Mouse (Mus musculus) MEL-GATA-1-ER (cell line): ENCODE results near the gene Gpr62.

Source experiments
- DNase-seq: peaks from one replicate; pipeline ENCODE4 v3.0.0-alpha.2; 2012; ENCODE audit warnings: low read depth; ENCODE audit errors: extremely low read depth

Gpr62 gene

DNA sequence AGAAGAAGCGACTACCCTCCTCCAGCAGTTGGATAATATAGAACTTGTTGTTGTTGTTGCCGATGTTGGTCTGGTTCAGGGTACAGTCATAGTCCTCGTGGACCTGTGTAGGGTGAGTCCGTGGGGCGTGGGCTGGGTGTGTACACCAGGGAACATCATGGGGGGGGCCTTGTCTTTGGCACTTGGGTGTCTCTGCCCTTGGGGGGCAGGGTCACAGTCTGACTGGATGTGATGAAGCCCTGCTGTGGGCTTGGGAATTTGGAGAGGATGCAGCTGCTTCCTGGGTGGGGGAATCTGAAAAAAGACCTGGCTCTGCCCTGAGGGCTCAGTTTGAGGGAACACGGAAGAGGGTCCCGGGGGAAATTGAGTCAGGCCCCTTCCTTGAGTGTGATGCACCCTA lies 9.3 kb upstream of the Gpr62 start:
- DNase-seq = no peak

DNA sequence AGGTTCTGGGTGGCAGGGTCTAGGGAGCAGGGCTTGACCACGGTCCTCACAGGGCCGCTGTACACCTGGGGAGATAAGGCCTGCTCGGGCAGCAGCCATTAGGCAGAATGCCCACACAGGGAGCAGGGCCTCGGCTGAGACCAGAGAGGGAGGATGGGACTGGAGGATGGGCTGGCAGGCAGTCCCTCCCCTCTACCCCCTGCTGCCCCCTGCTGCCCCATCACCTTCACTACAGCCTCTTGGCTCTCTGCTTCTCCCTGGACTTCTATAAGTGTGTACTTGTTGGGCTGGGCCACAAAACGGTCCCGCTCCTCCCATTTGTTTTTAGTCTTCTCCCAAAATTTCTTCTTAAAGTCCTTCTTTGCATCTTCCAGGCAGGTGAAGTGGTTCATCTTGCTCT lies 8.7 kb upstream of the Gpr62 start:
- peak; percentile 67 for DNase-seq

DNA sequence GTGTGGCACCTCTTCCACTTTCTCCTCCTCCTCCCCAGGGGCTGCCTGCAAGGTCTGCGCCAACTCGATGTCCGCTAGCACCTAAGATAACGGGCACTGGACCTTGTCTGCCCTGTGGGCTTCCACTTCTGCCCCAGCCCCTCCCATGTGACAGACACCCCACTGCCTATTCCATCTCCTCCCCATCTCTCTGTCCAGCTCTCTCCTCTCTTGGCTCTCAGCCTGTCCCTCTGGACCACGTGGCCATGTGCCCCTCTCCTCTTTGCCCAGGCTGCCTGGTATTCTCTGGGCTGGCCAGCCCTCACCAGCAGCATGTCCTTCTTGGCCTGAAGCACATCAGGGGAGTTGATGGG lies 8.0 kb upstream of the Gpr62 start:
- DNase-seq = no peak

DNA sequence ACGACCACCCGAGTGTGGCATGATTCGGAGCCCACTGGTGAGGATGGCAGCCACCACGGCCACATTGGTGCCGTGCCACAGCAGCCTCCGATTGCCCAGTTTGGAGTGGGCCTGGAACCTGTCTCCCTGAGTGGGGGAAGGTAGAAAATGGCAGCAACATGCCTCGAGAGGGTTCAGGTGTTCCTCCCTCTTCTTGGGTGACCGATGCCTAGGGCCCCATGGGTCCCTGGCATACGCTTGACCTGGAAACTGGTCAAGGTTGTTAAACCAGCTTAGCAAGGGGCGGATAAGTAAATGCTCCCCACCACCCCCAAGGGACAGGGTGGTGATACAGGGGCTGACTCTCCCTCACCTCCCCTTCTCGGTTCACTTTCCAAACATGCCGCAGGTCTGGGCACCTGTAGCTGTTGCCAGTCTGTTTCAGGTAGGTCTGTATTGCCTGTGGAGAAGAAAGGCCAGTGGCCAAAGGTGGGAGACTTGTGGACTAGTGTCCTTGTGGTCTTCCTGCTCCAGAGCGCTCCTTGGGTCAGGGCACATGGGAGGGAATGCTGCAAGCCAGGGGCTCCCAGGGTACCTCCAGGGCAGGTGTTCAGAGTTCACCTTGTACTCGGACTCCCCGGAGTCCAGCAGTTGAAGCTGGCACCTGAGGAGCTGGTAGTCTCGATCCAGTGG lies 7.5 kb upstream of the Gpr62 start:
- DNase-seq = no peak

DNA sequence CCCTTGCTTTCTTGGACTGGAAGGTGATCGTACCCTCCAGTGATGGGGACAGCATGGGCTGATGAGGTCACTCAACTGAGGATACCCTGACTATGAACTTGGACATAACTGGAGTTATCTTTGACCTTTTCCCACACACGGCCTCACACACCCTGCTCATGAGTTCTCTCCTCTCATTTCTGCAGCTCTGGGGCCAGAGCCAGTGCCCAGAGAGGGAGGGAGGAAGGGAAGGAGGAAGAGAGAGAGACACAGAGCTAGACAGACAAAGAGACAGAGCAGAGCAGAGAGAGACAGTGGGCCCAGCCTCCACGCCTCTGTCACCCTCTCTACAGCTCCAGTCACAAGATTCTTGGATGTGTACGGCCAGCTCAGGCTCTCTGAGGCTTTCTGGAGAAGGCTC lies 6.6 kb upstream of the Gpr62 start:
- DNase-seq = no peak

DNA sequence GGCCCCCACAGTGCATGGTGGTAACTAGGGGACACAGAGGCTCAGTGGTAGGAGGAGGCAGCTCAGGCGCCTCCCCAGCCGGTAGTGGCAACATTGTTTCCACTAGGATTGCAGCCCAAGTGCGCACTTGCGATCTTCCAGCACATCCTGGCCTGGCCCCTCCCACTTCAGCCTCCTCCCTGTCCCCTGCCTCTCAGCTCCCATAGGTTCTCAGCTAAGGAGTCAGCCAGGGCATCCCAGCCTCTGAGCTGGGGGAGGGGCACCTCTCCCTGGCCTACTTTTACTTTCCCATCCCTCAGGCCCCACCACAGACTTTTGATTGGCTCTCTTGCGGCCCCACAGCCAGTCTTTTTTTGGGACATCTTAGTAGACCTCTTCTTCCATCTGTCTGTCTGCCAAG lies 6.2 kb upstream of the Gpr62 start:
- no peak for DNase-seq

DNA sequence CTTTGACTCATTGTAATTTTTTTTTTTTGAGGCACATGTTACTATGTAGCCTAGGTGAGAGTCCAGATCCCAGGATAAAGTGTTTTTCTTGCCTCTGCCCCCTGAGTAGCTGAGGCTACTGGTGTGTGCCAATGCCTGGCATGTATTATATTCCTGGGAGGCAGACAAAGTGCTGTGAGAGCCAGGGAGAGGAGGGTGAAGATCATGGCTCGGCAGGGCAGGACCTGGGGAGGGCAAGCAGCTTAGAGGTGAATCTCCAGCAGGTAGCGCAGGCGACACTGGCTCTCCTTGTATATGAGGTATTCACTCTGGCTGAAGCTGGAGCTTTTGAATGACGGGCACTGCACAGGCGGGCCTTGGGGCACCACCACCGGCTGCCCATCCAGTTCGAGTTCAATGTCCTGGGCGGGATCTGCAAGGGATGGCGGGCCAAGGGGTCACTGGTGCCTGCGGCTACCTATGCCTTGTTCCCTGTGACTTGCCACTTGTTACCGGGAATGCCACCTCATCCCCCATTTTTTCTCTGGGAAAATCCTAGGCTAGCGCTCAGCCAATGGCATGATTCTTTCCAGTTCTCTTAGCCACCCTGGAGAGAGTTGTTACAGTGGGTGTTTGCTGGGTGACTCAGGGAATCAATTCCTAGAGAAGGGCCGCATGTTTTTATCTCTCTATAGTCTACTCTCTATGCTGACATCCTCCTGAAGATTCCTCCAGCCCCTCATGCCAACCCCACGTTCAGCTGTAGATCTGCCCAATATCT lies 5.4 kb upstream of the Gpr62 start:
- DNase-seq = no peak

DNA sequence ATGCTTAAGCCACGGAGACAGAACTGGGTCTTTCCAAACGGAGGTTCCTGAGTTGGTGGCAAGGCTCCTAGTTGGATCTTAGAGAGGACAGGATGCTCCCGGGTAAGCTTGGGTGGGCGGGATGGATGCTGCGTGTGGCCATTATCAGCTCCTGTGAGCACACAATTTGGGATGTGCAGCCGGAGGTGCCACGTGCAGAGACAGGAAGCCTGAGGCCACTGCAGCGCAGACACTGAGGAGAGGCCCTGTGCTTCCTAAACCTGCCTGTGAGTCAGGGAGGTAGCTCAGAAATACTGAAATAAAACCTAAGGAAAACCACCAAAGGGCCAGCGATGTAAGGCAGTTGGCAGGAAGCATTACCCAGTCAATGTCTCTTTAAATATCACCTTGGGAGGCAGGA lies 4.0 kb upstream of the Gpr62 start:
- DNase-seq = no peak

DNA sequence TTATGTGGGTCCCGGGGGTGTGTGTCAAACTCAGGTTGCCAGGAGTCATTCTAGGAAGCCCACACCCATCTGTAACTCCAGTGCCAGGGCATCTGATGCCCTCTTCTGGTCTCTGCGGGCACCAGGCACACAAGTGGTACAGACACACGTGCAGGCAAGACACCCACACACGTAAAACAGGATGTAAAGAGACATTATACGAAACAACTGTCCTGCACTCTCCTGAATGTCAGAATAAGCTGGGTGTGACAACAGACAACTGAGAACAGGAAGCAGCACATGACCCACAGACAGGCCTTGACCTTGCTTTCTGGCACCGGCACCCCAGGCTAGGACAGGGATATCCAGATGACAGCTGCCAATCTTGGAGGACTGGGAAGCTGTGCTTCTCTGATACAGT lies 3.6 kb upstream of the Gpr62 start:
- DNase-seq = no peak

DNA sequence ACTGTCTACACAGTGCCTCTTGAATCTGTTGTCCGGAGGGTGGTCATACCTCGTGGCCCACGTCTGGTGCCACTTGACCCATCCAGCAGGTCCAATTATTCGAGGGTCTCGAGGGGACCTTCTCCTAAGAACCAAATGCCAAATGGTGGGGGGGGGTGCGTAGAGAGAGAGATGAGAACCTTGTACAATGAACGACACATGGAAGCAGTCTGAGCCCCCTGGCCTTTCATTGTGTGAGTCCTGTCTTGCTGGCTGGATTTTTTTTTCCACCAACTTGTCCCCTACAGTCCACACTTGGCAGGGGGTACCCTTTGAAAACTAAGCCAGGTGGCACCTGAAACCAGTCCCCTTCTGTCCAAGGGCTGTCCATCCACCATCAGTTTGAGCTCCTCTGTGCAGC lies 2.0 kb upstream of the Gpr62 start:
- no peak for DNase-seq

DNA sequence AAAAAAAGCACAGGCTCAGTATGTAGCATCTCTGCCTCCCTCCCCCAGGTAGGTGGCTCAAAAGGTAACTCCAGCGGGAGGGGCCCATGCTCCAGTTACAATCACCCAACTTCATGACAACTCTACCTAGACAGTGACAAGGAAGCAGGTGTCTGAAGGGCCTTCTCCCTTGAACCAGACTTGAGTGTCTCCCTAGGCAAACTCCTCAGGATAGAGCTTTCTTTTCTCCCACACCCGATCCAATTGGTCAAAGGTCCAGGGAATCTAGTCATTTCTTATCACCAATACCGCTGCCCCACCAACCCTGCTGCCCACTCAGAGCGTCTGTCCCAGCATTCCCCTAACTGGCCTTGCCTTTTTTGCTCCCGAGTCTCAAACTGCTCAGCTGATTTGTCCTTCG lies 983 bp upstream of the Gpr62 start:
- no peak for DNase-seq

DNA sequence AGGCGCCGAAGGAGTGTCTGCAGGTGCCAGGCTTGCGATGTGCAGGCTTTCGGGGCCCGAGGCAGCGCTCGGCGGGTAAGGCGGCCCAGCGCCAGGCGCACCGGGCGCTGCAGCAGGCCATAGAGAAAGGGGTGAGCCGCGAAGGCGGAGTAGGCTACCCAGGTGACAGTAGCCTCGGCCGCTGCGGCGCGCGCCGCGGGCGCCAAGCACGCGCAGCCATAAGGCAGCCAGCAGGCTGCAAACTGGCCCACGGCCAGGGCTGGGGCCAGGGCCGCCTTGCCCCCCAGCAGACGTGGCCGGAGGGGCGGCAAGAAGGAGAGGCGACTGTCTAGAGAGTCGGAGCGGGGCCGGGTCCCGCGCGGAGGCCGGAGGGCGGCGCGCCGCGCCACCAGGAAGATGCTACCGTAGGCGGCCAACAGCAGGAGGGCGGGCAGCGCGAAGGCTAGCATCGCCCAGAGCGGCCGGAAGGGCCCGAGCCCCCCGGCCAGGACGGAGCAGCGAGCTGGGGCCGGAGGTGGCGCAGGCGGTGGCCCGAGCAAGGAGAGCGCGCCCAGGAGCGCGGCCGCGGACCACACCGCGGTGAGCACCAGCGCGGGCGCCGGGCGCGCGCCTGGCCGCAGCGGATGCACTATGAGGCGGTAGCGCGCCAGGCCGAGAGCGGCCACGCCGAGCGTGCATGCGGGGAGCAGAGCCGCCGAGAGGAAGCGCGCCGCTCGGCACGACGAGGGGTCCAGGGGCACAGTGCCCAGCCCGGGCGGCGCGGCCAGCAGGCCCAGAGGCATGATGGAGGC lies 792 bp downstream of the Gpr62 start:
- no peak for DNase-seq

DNA sequence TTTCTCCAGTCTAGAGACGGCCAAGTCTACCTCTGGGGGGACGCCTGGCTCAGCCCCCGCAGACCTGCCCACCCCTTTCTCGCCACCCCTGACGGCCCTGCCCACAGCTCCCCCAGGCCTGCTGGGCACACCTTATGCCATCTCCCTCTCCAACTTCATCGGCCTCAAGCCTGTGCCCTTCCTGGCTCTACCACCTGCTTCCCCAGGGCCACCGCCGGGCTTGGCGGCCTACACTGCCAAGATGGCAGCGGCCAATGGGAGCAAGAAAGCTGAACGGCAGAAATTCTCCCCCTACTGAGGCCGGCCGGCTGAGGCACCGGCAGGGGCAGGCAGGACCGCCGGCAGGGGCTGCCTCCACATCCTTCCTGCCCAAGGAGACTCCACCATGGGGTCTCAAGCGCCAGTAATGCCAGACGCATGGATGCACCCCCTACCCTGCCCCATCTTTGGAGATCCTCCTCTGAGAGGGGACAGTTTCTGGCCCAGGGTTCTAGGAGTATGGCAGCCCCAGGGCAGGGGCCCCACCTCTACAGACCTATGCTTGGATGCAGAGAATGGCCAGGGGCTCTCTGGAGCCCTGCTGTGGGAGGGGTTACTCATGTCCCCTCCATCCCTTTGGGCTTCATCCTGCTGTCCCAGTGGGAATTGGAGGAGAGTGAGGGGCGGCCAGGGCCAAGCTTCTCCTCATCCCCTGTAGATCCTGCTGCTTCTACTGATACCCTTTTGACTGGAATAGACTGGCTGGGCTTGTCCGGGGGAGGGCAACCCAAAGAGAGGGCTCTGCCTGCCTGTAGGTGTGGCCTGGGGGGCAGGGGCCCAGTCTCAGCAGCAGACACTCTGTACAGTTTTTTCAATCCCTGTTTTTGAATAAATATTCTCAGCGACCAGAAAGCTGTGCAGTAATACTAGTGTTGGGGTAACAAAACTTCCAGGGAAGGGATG lies 2.3 kb downstream of the Gpr62 start:
- DNase-seq = no peak

DNA sequence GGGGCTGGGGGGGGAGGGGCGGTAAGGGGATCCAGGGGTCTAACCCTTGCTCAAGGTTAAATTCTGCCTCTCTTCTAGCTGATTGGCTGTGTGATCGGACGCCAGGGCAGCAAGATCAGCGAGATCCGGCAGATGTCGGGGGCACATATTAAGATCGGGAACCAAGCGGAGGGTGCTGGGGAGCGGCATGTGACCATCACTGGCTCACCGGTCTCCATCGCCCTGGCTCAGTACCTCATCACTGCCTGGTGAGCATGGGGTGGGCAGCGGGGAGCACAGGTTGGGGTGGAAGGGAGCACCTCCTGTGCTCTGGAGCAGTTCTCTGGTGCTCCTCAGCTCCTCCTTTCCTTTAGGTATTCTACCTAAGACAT lies 3.3 kb downstream of the Gpr62 start:
- DNase-seq = no peak

DNA sequence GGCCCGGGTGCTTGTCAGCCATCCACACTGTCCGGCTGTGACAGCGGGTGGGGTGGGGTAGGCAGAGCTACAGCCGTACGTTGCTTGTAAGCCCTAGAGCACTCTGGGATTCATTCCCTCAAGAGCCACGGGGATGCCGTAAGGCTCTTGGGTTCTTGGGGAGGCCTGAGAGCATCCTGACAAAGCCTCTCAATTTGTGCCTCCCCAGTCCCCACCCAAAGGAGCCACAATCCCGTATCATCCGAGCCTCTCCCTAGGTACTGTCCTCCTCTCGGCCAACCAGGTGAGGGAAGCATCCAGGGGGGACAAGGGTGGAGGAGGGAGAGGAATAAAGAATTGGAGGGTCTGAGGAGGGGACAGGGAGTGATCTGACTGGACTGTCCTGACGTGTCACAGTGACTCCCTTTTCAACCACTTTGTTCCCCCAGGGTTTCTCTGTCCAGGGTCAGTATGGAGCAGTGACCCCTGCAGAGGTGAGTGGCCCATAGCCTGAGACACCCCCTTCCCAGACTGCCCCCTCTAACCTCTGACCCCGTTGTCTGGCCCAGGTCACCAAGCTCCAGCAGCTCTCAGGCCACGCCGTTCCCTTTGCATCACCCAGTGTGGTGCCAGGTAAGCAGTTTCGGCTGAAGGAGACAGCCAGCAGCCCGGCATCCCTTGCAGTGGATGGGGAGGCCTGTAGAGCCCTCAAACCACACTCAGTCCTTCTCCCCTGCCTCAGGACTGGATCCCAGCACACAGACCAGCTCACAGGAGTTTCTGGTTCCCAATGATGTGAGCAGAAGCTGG lies 3.9 kb downstream of the Gpr62 start:
- no peak for DNase-seq

DNA sequence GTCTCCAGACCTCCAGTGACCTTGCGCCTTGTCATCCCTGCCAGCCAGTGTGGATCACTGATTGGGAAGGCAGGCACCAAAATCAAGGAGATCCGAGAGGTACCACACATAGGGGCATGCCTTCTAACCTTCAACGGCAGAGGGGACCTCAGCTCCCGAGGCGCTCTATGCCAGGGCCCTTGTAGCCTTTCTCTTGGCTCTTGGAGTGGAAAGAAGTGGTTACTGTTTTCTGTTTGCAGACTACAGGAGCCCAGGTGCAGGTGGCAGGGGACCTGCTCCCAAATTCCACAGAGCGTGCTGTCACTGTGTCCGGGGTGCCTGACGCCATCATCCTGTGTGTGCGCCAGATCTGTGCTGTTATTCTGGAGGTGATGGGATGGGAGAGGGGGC lies 4.7 kb downstream of the Gpr62 start:
- DNase-seq = no peak

DNA sequence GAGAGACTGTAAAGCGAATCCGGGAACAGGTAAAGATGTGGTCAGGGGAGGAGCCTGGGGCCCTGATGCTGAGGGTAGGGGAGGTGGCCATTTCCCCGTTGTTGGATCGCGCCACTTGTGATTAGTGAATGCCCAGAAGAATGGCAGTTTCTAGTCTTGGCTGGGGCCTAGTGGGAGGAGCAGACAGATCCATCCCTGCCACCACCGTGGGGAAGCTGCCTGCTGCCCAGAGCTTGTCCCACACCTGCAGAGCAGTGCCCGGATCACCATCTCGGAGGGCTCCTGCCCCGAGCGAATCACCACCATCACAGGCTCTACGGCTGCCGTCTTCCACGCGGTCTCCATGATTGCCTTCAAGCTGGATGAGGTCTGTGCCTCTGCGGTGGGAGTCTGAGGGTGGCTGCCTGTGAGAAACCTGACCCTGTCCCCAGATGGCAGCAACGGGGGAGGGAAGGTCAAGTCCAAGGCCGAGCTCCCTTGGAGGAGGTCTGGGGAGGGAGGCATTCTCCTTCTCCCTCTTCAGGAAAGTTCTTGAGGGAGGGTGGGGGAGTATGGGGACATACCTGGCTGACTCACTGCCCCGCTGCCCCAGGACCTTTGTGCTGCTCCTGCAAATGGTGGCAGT lies 5.2 kb downstream of the Gpr62 start:
- DNase-seq = no peak

DNA sequence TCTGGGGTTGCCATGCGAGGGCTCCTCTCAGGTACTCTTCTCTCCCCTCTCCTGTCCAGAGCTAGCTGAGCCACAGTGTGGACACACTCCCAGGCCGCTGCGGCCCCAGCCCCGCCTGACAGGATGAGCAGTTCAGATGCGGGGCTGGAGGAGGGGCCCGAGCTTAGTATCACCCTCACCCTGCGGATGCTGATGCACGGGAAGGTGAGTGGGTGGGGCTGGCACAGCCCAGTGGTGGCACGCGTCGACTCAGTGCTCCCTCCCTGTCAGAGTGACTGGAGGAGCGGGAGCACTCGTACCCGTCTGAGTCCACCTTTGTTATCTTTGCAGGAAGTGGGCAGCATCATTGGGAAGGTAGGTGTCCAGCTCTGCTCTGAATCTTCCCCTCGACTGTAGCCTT lies 5.8 kb downstream of the Gpr62 start:
- DNase-seq = no peak

DNA sequence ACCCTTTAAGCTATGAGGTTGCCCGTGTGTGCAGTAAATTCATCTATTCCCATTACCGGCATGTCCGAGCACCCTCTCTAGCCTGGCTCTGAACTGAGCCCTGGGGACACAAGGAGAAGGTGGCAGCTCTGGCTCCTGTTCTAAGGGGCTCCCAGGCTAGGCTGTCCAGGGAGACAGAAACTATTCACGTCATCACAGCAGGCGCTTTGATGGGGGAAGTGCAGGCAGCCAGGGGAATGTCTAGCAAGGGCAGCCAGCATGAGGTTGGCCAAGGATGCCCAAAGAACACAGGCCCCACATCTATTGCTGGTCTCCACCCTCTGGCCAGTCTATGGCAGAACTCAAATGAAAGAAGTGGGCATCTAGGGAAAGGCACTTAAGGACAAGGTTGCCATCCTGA lies 7.8 kb downstream of the Gpr62 start:
- DNase-seq = no peak

DNA sequence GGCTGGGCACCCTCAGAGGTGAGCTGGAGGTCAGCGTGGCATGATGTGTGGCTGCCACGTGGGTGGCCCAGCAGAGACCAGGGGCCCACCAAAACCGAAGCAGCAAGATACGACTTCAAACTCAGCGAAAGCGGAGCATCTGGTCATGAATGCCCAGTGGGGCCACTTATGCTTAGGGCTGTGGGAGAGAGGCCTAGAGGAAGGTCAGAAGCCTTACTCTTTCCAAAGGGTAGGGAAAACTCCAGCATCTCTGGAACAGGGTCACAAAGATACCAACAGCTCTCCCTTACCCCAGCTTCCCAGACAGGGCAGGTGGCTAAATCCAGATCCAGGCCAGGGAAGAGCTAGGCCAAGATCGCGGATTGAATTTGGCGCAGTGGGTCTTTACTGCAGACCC lies 8.6 kb downstream of the Gpr62 start:
- no peak for DNase-seq
